Mouse (Mus musculus) splenic B cell, adult 2 months (primary cell): Measurements from ENCODE around the gene Mlycd.

ENCODE experiments used
- DNase-seq: peaks from one replicate; pipeline ENCODE4 v3.0.0-alpha.2; 2011; ENCODE audit warnings: low read depth, low spot score
- H3K27me3 ChIP-seq: 2 replicates; pipeline ENCODE4 v1.6.1; 2012; ENCODE audit warnings: mild to moderate bottlenecking, low read length, moderate library complexity, mixed read lengths; ENCODE audit not compliant: control insufficient read depth, poor library complexity, insufficient read depth, severe bottlenecking
- H3K36me3 ChIP-seq: 2 replicates; pipeline ENCODE4 v1.6.1; 2012; ENCODE audit warnings: mild to moderate bottlenecking, low read length, moderate library complexity, mixed read lengths; ENCODE audit not compliant: control insufficient read depth, poor library complexity, insufficient read depth, severe bottlenecking

The Mlycd gene

DNA sequence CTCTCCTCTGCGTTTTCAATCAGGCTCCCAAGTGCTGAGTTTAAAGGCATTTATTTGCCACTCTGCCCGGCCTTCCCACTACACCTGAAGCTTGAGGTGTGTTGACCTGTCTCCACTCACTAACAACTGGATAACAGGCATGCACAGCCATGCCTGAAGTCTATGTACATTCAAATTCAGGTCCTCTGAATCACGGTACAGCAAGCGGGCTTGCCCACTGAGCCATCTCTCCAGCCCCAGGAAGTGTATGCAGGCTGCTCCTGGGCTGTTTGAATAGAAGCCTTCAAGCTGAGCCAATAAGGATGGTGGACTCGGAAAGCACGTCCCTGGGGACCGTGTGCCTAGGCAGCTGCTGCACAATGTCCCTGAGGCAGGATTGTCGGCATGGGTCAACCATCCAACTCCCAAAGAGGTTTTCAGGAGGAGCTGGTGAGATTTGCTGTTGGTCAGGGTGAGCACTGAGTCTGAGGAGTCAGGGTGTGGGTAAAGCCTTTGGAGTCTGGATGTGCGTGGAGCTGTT, 27.0 kb downstream of the Mlycd start:
- DNase-seq, result peak; percentile 45
- Histone ChIP-seq H3K36me3 (no peaks in the 10 kb centered on the region), H3K27me3 (no peaks in the 10 kb centered on the region)

- Histone ChIP-seq H3K27me3 (no peaks in the 10 kb centered on the region), H3K36me3 (no peaks in the 10 kb centered on the region)
- no peak for DNase-seq
Measured at GRCm38 (mm10) chr8:119422123-119422711, 27.5 kb downstream of the Mlycd start.

GRCm38 (mm10) chr8:119423631-119424141, 29.0 kb downstream of the Mlycd start:
- DNase-seq, result peak; percentile 97
- no peaks in the 10 kb centered on the region for H3K27me3 ChIP-seq
- no peaks in the 10 kb centered on the region for H3K36me3 ChIP-seq

DNA sequence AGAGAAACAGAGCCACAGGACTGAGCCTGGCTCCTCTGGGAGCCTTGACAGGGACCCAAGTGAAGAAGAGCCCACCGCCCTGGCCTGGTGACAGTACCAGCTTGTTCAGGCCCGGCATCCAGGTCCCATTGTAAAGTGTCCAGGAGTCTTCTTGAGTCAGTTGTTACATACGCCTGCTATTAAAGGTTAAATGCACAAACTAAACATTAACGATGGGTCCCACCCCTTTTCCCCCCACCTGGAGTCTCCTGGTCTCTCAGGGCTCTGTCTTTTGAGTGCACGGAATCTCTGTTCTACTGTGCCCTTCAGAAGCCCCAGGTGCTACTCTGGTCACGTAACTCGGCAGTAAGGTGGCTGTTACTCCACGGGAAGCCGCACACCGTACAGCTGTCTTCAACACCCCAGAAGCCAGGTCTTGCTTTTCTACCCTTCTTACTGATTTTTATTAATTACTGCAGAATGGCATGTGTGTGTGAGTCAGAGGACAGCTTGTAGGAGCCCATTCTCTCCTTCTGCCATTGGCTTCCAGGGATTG, 29.6 kb downstream of the Mlycd start:
- Histone ChIP-seq H3K36me3 (no peaks in the 10 kb centered on the region), H3K27me3 (no peaks in the 10 kb centered on the region)
- DNase-seq, result no peak

DNA sequence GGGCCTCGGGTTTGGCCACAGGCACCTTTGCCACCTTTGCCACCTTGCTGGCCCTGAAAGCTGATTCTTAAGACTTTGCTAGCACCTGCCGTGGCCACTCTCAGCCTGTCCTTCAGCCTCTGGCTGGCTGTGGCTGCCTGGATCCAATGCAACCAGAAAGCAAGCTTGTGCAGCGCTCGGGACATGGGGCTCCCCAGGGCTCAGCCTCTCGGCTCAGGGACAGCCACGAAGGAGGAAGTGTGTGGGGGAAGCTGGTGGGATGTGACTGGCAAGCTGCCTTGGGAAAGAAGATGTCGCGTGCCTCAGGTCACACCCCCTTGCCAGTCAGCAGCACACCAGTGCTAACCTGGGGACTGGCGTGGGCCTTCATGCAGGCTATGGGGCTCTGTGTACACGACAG, 30.1 kb downstream of the Mlycd start:
- Histone ChIP-seq H3K36me3 (no peaks in the 10 kb centered on the region), H3K27me3 (no peaks in the 10 kb centered on the region)
- DNase-seq, result peak; percentile 60

DNA sequence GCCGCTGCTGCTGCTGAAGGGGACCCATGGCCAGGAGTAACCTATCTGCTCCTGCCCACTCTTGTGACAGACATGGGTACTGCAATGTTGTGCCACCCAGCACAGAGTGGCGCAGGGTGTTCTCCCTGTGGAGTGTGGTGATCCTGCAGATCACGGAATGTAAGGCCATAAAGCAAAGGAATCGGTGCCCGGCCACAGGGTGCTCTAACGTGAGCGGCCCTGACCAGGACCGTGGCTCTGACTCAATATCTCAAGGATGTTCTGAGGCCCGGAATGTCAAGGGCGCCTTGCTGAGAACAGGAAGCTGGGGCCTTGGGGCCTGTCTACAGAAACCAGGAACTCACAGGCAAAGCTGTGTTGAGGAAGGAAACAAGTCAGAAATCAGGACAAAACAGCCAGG, 30.9 kb downstream of the Mlycd start:
- Histone ChIP-seq H3K27me3 (no peaks in the 10 kb centered on the region), H3K36me3 (no peaks in the 10 kb centered on the region)
- peak; percentile 68 for DNase-seq

- Histone ChIP-seq H3K27me3 (no peaks in the 10 kb centered on the region), H3K36me3 (no peaks in the 10 kb centered on the region)
- no peak for DNase-seq
Measured at GRCm38 (mm10) chr8:119426069-119426735, 31.5 kb downstream of the Mlycd start.

GRCm38 (mm10) chr8:119427634-119428349, 33.1 kb downstream of the Mlycd start:
- H3K36me3 ChIP-seq, result no peaks in the 10 kb centered on the region
- H3K27me3 ChIP-seq, result no peaks in the 10 kb centered on the region
- DNase-seq, result peak; percentile 85

DNA sequence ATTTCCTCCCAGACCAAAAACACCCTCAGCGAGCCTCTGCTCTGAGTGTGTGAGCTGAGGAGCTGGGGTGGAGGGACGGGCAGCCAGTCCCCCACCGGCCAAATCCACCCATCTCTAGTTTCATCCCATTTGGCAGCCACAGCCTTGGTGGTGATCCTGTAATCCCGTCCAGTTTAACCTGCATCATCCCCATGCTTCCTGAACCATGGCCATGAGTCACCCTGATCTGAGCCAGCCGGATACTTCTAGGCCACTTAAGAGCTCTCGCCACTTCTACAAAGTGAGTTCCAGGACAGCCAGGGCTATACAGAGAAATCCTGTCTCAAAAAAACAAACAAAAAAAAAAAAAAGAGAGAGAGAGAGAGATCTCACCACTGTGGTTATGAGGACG, 33.7 kb downstream of the Mlycd start:
- H3K27me3 ChIP-seq, result no peaks in the 10 kb centered on the region
- no peak for DNase-seq

DNA sequence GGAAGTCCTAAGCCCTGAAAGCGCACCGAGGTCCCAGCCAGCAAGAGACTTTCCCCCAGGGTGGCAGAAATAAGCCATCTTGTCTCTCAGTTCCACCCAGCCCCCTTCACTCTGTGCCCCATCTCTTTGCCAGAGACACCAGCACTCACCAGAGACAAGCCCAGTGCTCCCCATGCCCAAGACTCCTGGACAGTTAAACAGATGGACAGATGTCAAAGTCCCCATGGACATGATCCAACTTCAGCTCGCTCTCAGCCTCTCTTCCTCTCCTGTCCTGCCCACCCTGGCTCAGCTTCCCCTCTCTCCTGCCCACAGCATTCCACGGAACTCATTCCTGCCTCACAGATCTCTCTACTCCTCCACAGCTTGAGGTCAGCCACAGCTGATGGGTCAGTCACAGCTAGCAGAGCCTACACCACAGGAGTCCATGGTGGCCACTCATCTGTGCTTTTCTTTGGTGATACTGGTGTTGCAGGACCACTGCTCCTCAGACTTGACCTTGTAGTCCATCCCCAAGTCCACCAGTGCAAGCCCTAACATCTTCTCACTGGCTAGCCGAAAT, 34.2 kb downstream of the Mlycd start:
- Histone ChIP-seq H3K27me3 (no peaks in the 10 kb centered on the region), H3K36me3 (no peaks in the 10 kb centered on the region)
- no peak for DNase-seq

More for the DNA sequence above, 33.7 kb downstream of the Mlycd start:
- H3K36me3 ChIP-seq, result no peaks in the 10 kb centered on the region

- no peaks in the 10 kb centered on the region for H3K36me3 ChIP-seq
- no peak for DNase-seq
- H3K27me3 ChIP-seq, result no peaks in the 10 kb centered on the region
Measured at GRCm38 (mm10) chr8:119429552-119429951, 34.9 kb downstream of the Mlycd start.

DNA sequence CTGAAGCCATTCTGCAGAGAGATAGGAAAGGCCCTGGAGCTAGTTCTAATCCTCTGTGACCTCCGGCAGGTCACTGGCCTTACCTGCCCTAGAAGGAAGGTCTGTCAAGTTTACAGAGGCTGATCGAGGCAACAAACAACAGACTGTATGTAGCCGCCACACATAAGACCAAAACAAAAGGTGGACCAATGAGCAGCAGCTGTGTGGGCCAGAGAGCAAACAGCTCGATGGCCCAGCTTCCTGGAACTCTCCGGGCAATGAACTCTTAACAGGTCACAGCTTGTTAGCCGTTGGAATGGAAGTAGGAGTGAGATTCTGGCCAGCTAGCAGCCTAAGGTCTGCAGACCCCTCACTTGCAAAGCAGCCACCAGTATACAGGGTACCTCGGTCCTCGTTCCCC, 35.6 kb downstream of the Mlycd start:
- H3K36me3 ChIP-seq, result no peaks in the 10 kb centered on the region

DNA sequence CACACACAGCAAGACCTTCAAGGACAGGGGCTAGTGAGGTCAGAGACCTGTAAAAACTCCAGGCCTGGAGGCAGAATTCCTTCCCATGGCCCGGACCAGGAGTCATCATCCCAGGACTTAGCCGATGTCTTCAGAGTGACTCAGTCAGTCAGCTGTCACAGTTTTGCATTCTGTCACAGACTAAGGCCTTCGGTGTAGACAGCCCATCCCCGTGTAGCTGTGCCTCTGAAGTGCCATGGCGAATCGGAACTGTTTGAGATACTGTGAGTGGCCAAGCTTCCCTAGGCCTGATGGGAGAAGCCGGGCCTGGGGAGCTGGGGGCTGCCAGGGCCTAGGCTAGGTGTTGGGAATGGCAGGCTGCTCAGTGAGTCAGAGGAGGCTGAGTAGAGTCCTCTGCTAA, 36.0 kb downstream of the Mlycd start:
- no peaks in the 10 kb centered on the region for H3K36me3 ChIP-seq
- no peaks in the 10 kb centered on the region for H3K27me3 ChIP-seq
- no peak for DNase-seq

More for the DNA sequence above, 35.6 kb downstream of the Mlycd start:
- H3K27me3 ChIP-seq, result no peaks in the 10 kb centered on the region
- no peak for DNase-seq

DNA sequence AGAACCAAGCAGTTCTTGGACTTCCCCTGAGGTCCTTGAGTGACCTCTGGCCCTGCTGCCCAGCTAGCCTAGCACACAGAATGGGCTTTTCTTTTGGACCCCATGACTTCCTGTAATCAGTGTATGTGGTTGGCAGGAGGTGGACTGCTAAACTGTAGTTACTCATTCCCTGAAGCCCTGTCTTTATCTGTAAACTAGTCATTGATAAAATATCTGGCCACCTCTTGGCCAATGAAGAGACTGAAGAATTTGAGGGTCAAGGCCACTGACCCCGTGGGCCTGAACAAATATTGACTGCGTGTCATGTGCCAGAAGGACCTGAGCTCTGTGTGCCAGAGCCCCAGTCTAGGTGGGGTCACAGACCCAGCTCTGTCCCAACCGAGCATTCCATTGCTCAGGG, 37.7 kb downstream of the Mlycd start:
- H3K36me3 ChIP-seq, result no peaks in the 10 kb centered on the region
- DNase-seq, result no peak
- H3K27me3 ChIP-seq, result no peaks in the 10 kb centered on the region
